Mouse (Mus musculus) megakaryocyte, adult 5-6 weeks (primary cell): Measurements from ENCODE around the gene Galt. TPM values are rescaled to one million over a fixed set of nuclear protein-coding genes. Genes with fewer than 3 reads are reported as not detected.
"Not testable (repeated sequence)": the region's sequence is repeated elsewhere in the genome, so short reads cannot be mapped to it uniquely, and the experiment has no call there.

Source experiments
- ATAC-seq: 2 replicates; pipeline ENCODE4 v1.8.0; 2016; ENCODE audit warnings: mild to moderate bottlenecking, inconsistent platforms; ENCODE audit not compliant: poor library complexity, severe bottlenecking
- total RNA-seq, 2 experiments: library from RNA; stranded (forward) in 1 of 2; stranded (reverse) in 1 of 2; fragments of 153-499, 151-499 nt in 1 of 2; fragments of 221-1000, 200-1000 nt in 1 of 2; gene quantifications; 2 replicates each; pipeline versions ENCODE4 v1.2.3 to v1.2.4; 2015 to 2017

Galt gene
- total RNA-seq, 2 experiments from 2014 or later: 20.4 to 24.3 TPM

- ATAC-seq: not testable (repeated sequence)
These were observed 19.0 kb downstream of the Galt start, which contains the start of gene Ccl27a for GRCm38 (mm10) chr4:41774002-41774401. TSS of gene Ccl27a (minus strand) at chr4:41774247.

- not testable (repeated sequence) for ATAC-seq
These were observed 19.5 kb downstream of the Galt start for GRCm38 (mm10) chr4:41774506-41774905.

- ATAC-seq: not testable (repeated sequence)
These were observed 20.8 kb downstream of the Galt start for GRCm38 (mm10) chr4:41775840-41776239.

- not testable (repeated sequence) for ATAC-seq
These were observed 26.2 kb downstream of the Galt start for GRCm38 (mm10) chr4:41781271-41781670.

- not testable (repeated sequence) for ATAC-seq
These were observed 26.9 kb downstream of the Galt start for GRCm38 (mm10) chr4:41781748-41782485.

- ATAC-seq: not testable (repeated sequence)
These were observed 27.7 kb downstream of the Galt start for GRCm38 (mm10) chr4:41782711-41783110.

- ATAC-seq: not testable (repeated sequence)
These were observed 28.2 kb downstream of the Galt start for GRCm38 (mm10) chr4:41783197-41783596.

Other genes with a start within 250 kb of the Galt start
- not detected in 2 replicates for gene 1110017D15Rik, start 237.9 kb upstream of the Galt start, total RNA-seq (2015)
- gene 1110017D15Rik, start 237.9 kb upstream of the Galt start, total RNA-seq (2017): not detected in 2 replicates
- 6.1 and 8.9 TPM in 2 replicates for gene Fam219a, start 185.7 kb upstream of the Galt start, total RNA-seq (2015)
- 1.7 and 3.1 TPM in 2 replicates for gene Fam219a, start 185.7 kb upstream of the Galt start, total RNA-seq (2017)
- not detected in 2 replicates for gene Dnaic1, start 185.5 kb upstream of the Galt start, total RNA-seq (2015)
- not detected in 2 replicates for gene Dnaic1, start 185.5 kb upstream of the Galt start, total RNA-seq (2017)
- gene Enho, start 114.9 kb upstream of the Galt start, total RNA-seq (2015): not detected in 2 replicates
- gene Enho, start 114.9 kb upstream of the Galt start, total RNA-seq (2017): not detected in 2 replicates
- not detected in 2 replicates for gene Cntfr, start 58.1 kb upstream of the Galt start, total RNA-seq (2015)
- not detected in 2 replicates for gene Cntfr, start 58.1 kb upstream of the Galt start, total RNA-seq (2017)
- gene Il11ra1, start 55.2 kb upstream of the Galt start, total RNA-seq (2015): 12.9 and 13.4 TPM in 2 replicates
- gene Il11ra1, start 55.2 kb upstream of the Galt start, total RNA-seq (2017): 50.2 and 52.1 TPM in 2 replicates
- gene Rpp25l, start 41.7 kb upstream of the Galt start, total RNA-seq (2015): 15.8 and 18.2 TPM in 2 replicates
- 15.5 and 26.2 TPM in 2 replicates for gene Rpp25l, start 41.7 kb upstream of the Galt start, total RNA-seq (2017)
- gene Dctn3, start 32.1 kb upstream of the Galt start, total RNA-seq (2015): 80.5 and 92.2 TPM in 2 replicates
- 73.5 and 100 TPM in 2 replicates for gene Dctn3, start 32.1 kb upstream of the Galt start, total RNA-seq (2017)
- gene Arid3c, start 24.1 kb upstream of the Galt start, total RNA-seq (2015): not detected in 2 replicates
- not detected in 2 replicates for gene Arid3c, start 24.1 kb upstream of the Galt start, total RNA-seq (2017)
- 54.5 and 70.0 TPM in 2 replicates for gene Sigmar1, start 929 bp downstream of the Galt start, total RNA-seq (2015)
- gene Sigmar1, start 929 bp downstream of the Galt start, total RNA-seq (2017): 66.2 and 71.0 TPM in 2 replicates
- gene Ccl27a, start 19.0 kb downstream of the Galt start, total RNA-seq (2015): 6.1 and 7.1 TPM in 2 replicates
- 4.4 and 5.2 TPM in 2 replicates for gene Ccl27a, start 19.0 kb downstream of the Galt start, total RNA-seq (2017)
- gene Gm21541, start 148.4 kb downstream of the Galt start, total RNA-seq (2015): not detected in 2 replicates
- gene Gm21541, start 148.4 kb downstream of the Galt start, total RNA-seq (2017): not detected in 2 replicates
- not detected in 2 replicates for gene Gm20878, start 186.3 kb downstream of the Galt start, total RNA-seq (2015)
- 0.44 TPM in 1 of 2 replicates, not detected in the other for gene Gm20878, start 186.3 kb downstream of the Galt start, total RNA-seq (2017)
- not detected in 2 replicates for gene Fam205a4, start 210.8 kb downstream of the Galt start, total RNA-seq (2015)
- gene Fam205a4, start 210.8 kb downstream of the Galt start, total RNA-seq (2017): not detected in 2 replicates